Mouse (Mus musculus): Measurements from ENCODE around the gene Atp6v0d1. TPM values are rescaled to one million over a fixed set of nuclear protein-coding genes. Genes with fewer than 3 reads are reported as not detected.

Atp6v0d1 gene
- 51.3 TPM for total RNA-seq (2023)

GRCm38 (mm10) chr8:105565952-105566702 lies at the start of gene Atp6v0d1:
Gene Atp6v0d1 (minus strand): TSS chr8:105566047.

GRCm38 (mm10) chr8:105604804-105605381 lies 39.0 kb upstream of the Atp6v0d1 start, which contains the start of gene Ripor1:
Gene Ripor1 (plus strand): TSS chr8:105605255.

GRCm38 (mm10) chr8:105518436-105519313 lies 47.2 kb downstream of the Atp6v0d1 start, which contains the start of gene Hsd11b2:
Gene Hsd11b2 (plus strand): TSS chr8:105518755.

GRCm38 (mm10) chr8:105496439-105497180 lies 69.2 kb downstream of the Atp6v0d1 start, which contains the start of gene Zdhhc1:
Gene Zdhhc1 (minus strand): TSS chr8:105496902.

Other genes starting within 250 kb of the Atp6v0d1 start
- 8.7 TPM for gene Lrrc29, start 239.8 kb downstream of the Atp6v0d1 start, total RNA-seq (2023)
- gene Tmem208, start 239.7 kb downstream of the Atp6v0d1 start, total RNA-seq (2023), result 30.2 TPM
- 26.7 TPM for gene Fhod1, start 218.1 kb downstream of the Atp6v0d1 start, total RNA-seq (2023)
- gene Slc9a5, start 217.2 kb downstream of the Atp6v0d1 start, total RNA-seq (2023), result 1.3 TPM
- gene Plekhg4, start 192.8 kb downstream of the Atp6v0d1 start, total RNA-seq (2023), result not detected
- gene Kctd19, start 152.5 kb downstream of the Atp6v0d1 start, total RNA-seq (2023), result not detected
- gene Lrrc36, start 152.5 kb downstream of the Atp6v0d1 start, total RNA-seq (2023), result not detected
- 1.3 TPM for gene Tppp3, start 94.5 kb downstream of the Atp6v0d1 start, total RNA-seq (2023)
- 5.8 TPM for gene Zdhhc1, start 69.1 kb downstream of the Atp6v0d1 start, total RNA-seq (2023)
- gene Hsd11b2, start 47.3 kb downstream of the Atp6v0d1 start, total RNA-seq (2023), result not detected
- gene Ripor1, start 39.2 kb upstream of the Atp6v0d1 start, total RNA-seq (2023), result 18.9 TPM
- gene Ctcf, start 70.5 kb upstream of the Atp6v0d1 start, total RNA-seq (2023), result 148 TPM
- gene Agrp, start 71.3 kb upstream of the Atp6v0d1 start, total RNA-seq (2023), result not detected
- gene Carmil2, start 120.2 kb upstream of the Atp6v0d1 start, total RNA-seq (2023), result 126 TPM
- 52.6 TPM for gene Acd, start 135.1 kb upstream of the Atp6v0d1 start, total RNA-seq (2023)
- gene Pard6a, start 135.1 kb upstream of the Atp6v0d1 start, total RNA-seq (2023), result 10.6 TPM
- gene 4933405L10Rik, start 141.6 kb upstream of the Atp6v0d1 start, total RNA-seq (2023), result not detected
- gene Enkd1, start 142.2 kb upstream of the Atp6v0d1 start, total RNA-seq (2023), result 2.9 TPM
- gene Gfod2, start 192.6 kb upstream of the Atp6v0d1 start, total RNA-seq (2023), result 6.0 TPM